Mouse (Mus musculus) forebrain, embryonic 16.5 days (tissue): ENCODE measurements at regions not wholly inside any gene's neighbourhood (a gene's known extent, or its start where the extent isn't known, plus 50 kb on each side); places are given as distances from the start of the nearest gene placed in this dataset. TPM values are rescaled to one million over a fixed set of nuclear protein-coding genes. Genes with fewer than 3 reads are reported as not detected.

Source experiments
- microRNA-seq: library from miRNA; unstranded; fragments of <30 nt; microRNA quantifications from one replicate; pipeline ENCODE4, GENCODE M21; 2017

Small RNA genes in the stretch of these regions (microRNA-seq; reads per million reads assigned to microRNA genes)
- gene Gm23976 = not detected
